ENCODE assay signal across 25 mouse cellular contexts in the genomic region with DNA sequence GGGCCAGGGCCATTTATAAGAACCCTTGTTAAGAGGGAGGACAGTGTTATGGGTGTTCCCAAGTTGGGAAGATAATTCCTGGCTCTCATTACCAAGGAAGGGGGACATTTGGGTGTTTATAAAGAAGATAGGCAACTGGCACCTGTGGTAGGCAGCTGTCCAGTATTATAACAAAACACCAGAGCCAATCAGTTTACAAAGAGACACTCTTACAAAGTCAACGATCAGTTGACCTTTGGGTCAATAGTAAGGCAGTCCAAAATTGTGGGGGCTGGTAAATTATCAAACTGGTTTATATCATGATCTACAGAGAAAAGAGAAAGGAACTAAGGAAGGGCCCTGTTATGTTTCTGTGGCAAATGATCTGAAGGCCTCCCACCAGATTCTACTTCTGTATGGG.
"Had no signal": no experiment of that assay in that cellular context is flagged by ENCODE, and none has a peak within 500 bp of the region (broad histone marks: within the 10 kb centered on the region; RNA-seq: fewer than 3 reads in every experiment).

No protein-coding gene starts in this region.

- H3K27ac ChIP-seq: embryonic facial prominence, embryonic 10.5 days; embryonic facial prominence, embryonic 12.5 days; embryonic facial prominence, embryonic 13.5 days; embryonic facial prominence, embryonic 15.5 days; forebrain, embryonic 10.5 days; forebrain, embryonic 12.5 days; gastrocnemius, adult 2 months; heart, adult 2 months had no signal

- H3K4me2 ChIP-seq: embryonic facial prominence, embryonic 12.5 days; embryonic facial prominence, embryonic 13.5 days; embryonic facial prominence, embryonic 15.5 days; forebrain, embryonic 12.5 days had no signal

- H3K9me3 ChIP-seq: embryonic facial prominence, embryonic 10.5 days; embryonic facial prominence, embryonic 12.5 days; embryonic facial prominence, embryonic 13.5 days; embryonic facial prominence, embryonic 15.5 days; forebrain, embryonic 10.5 days; forebrain, embryonic 12.5 days had no signal

- H3K9ac ChIP-seq: embryonic facial prominence, embryonic 12.5 days; embryonic facial prominence, embryonic 13.5 days; embryonic facial prominence, embryonic 15.5 days; forebrain, embryonic 12.5 days; forebrain, postnatal 0 days had no signal

- H3K4me3 ChIP-seq: embryonic facial prominence, embryonic 10.5 days; embryonic facial prominence, embryonic 12.5 days; embryonic facial prominence, embryonic 13.5 days; embryonic facial prominence, embryonic 15.5 days; erythroblast, embryonic 14.5 days; forebrain, embryonic 10.5 days; forebrain, embryonic 12.5 days; gastrocnemius, adult 2 months; heart, adult 2 months had no signal

- ATAC-seq: forebrain, embryonic 14.5 days had no signal

- H3K36me3 ChIP-seq: embryonic facial prominence, embryonic 10.5 days; embryonic facial prominence, embryonic 12.5 days; embryonic facial prominence, embryonic 13.5 days; embryonic facial prominence, embryonic 15.5 days; forebrain, embryonic 10.5 days; forebrain, embryonic 12.5 days had no signal

- DNase-seq: cerebellum, adult 18-20 months; cerebellum, adult 2 months; cerebellum, adult 8-10 months; cerebellum, adult 9-10 months; cerebellum, adult 9-11 months; cerebellum, postnatal 10 days; cerebellum, postnatal 14 days; cerebellum, postnatal 25 days; cerebellum, postnatal 36 days; embryo, embryonic 11 days; forebrain, postnatal 0 days; gastrocnemius, adult 2 months; gastrocnemius, postnatal 10 days; gastrocnemius, postnatal 14 days; gastrocnemius, postnatal 25 days; gastrocnemius, postnatal 36 days; heart, adult 2 months had no signal

- H3K27me3 ChIP-seq: embryonic facial prominence, embryonic 12.5 days; embryonic facial prominence, embryonic 13.5 days; embryonic facial prominence, embryonic 15.5 days; forebrain, embryonic 12.5 days had no signal

- H3K4me1 ChIP-seq: embryonic facial prominence, embryonic 12.5 days; embryonic facial prominence, embryonic 15.5 days; forebrain, embryonic 10.5 days; forebrain, embryonic 12.5 days had no signal
